Mouse (Mus musculus) heart, embryonic 11.5 days (tissue): ENCODE measurements at regions not wholly inside any gene's neighbourhood (a gene's known extent, or its start where the extent isn't known, plus 50 kb on each side); places are given as distances from the start of the nearest gene placed in this dataset.
A peak's percentile ranks its signal among the peaks of the same experiment; 100 is the strongest.
"Not testable (repeated sequence)": the region's sequence is repeated elsewhere in the genome, so short reads cannot be mapped to it uniquely, and the experiment has no call there.

Source experiments
- ATAC-seq: fragments of 200-750 bp; cut with Nextera tagmentation; replicated peaks from 2 replicates; pipeline ENCODE4 v1.8.0; 2017; ENCODE audit warnings: moderate library complexity; ENCODE audit not compliant: insufficient number of reproducible peaks, low FRiP score, low TSS enrichment
- H3K27ac ChIP-seq: fragments of 300-500 bp; sonication (generic); 2 replicates; pipeline ENCODE4 v1.5.1; 2014; ENCODE audit warnings: mild to moderate bottlenecking, low read depth, low read length
- H3K27me3 ChIP-seq: fragments of 300-500 bp; sonication (generic); 2 replicates; pipeline ENCODE4 v1.6.1; 2014; ENCODE audit warnings: mild to moderate bottlenecking, low read length, mixed read lengths; ENCODE audit not compliant: control insufficient read depth, insufficient read depth
- H3K36me3 ChIP-seq: fragments of 300-500 bp; sonication (generic); 2 replicates; pipeline ENCODE4 v1.6.1; 2014; ENCODE audit warnings: mild to moderate bottlenecking, low read length, moderate library complexity, mixed read lengths; ENCODE audit not compliant: control insufficient read depth, insufficient read depth
- H3K4me1 ChIP-seq: fragments of 300-500 bp; sonication (generic); 2 replicates; pipeline ENCODE4 v1.6.1; 2014; ENCODE audit warnings: low read length; ENCODE audit not compliant: control insufficient read depth, insufficient read depth
- H3K4me2 ChIP-seq: fragments of 300-500 bp; sonication (generic); 2 replicates; pipeline ENCODE4 v1.6.1; 2014; ENCODE audit warnings: mild to moderate bottlenecking, moderate library complexity
- H3K4me3 ChIP-seq: fragments of 300-500 bp; sonication (generic); 2 replicates; pipeline ENCODE4 v1.5.1; 2014; ENCODE audit warnings: low read depth, low read length
- H3K9ac ChIP-seq: fragments of 300-500 bp; sonication (generic); 2 replicates; pipeline ENCODE4 v1.6.1; 2014; ENCODE audit warnings: mild to moderate bottlenecking, low read depth, low read length, moderate library complexity
- H3K9me3 ChIP-seq: fragments of 300-500 bp; sonication (generic); replicated peaks from 2 replicates; pipeline ENCODE4 v1.6.1; 2016; ENCODE audit warnings: low read length; ENCODE audit not compliant: control insufficient read depth
- WGBS: fragments of 180-500 bp; shearing (Covaris S2); extraction: QIAGEN DNeasy Blood & Tissue Kit; methylation state at CpG from one replicate; pipeline ENCODE4 v1.1.7; 2014; ENCODE audit not compliant: insufficient replicate concordance; 5-methylcytosine and 5-hydroxymethylcytosine counted together

- Histone ChIP-seq H3K36me3 (no peaks in the 10 kb centered on the region), H3K4me2 (no peak overlapping the region), H3K4me1 (no peaks in the 10 kb centered on the region), H3K9ac (no peak overlapping the region), H3K9me3 (no peaks in the 10 kb centered on the region), H3K27me3 (no peaks in the 10 kb centered on the region), H3K4me3 (no peak overlapping the region), H3K27ac (no peak overlapping the region)
- 50% methylated on average over 2 of the region's 2 CpGs for WGBS
- no peak for ATAC-seq
These were observed 365.3 kb downstream of the Hdgfl1 start for GRCm38 (mm10) chr13:26404707-26405106.

GRCm38 (mm10) chr13:26387861-26388621, 381.9 kb downstream of the Hdgfl1 start:
- no peaks in the 10 kb centered on the region for H3K9me3 ChIP-seq
- H3K4me2 ChIP-seq: no peak overlapping the region
- H3K36me3 ChIP-seq: no peaks in the 10 kb centered on the region
- WGBS: 78% methylated on average over 7 of the region's 7 CpGs
- H3K27me3 ChIP-seq: no peaks in the 10 kb centered on the region
- no peak overlapping the region for H3K9ac ChIP-seq
- no peak overlapping the region for H3K27ac ChIP-seq
- H3K4me1 ChIP-seq: no peaks in the 10 kb centered on the region
- no peak overlapping the region for H3K4me3 ChIP-seq
- 0 out of 2 replicates have a peak, but pooled peaks have one; percentile 39 for ATAC-seq

- ATAC-seq: no peak
- 62% methylated on average over 2 of the region's 2 CpGs for WGBS
- Histone ChIP-seq H3K27ac (no peak overlapping the region), H3K36me3 (no peaks in the 10 kb centered on the region), H3K9me3 (no peaks in the 10 kb centered on the region), H3K4me3 (no peak overlapping the region), H3K9ac (no peak overlapping the region), H3K27me3 (no peaks in the 10 kb centered on the region), H3K4me2 (no peak overlapping the region), H3K4me1 (no peaks in the 10 kb centered on the region)
These were observed 387.3 kb downstream of the Hdgfl1 start for GRCm38 (mm10) chr13:26382631-26383030.

- no peak overlapping the region for H3K4me3 ChIP-seq
- no peak overlapping the region for H3K4me2 ChIP-seq
- H3K27ac ChIP-seq: no peak overlapping the region
- no peaks in the 10 kb centered on the region for H3K9me3 ChIP-seq
- ATAC-seq: no peak
- H3K36me3 ChIP-seq: no peaks in the 10 kb centered on the region
- no peaks in the 10 kb centered on the region for H3K4me1 ChIP-seq
- no peaks in the 10 kb centered on the region for H3K27me3 ChIP-seq
- no peak overlapping the region for H3K9ac ChIP-seq
- 66% methylated on average over 2 of the region's 2 CpGs for WGBS
These were observed 387.8 kb downstream of the Hdgfl1 start for GRCm38 (mm10) chr13:26382154-26382553.

- Histone ChIP-seq H3K27me3 (no peaks in the 10 kb centered on the region), H3K9ac (no peak overlapping the region), H3K9me3 (no peaks in the 10 kb centered on the region), H3K4me1 (no peaks in the 10 kb centered on the region), H3K4me3 (no peak overlapping the region), H3K36me3 (no peaks in the 10 kb centered on the region), H3K27ac (no peak overlapping the region), H3K4me2 (no peak overlapping the region)
- no peak for ATAC-seq
These were observed 394.4 kb downstream of the Hdgfl1 start for GRCm38 (mm10) chr13:26375546-26375945.

GRCm38 (mm10) chr13:26365911-26366310, 404.1 kb downstream of the Hdgfl1 start:
- H3K4me3 ChIP-seq, H3K27ac ChIP-seq, H3K4me1 ChIP-seq, H3K27me3 ChIP-seq, H3K9me3 ChIP-seq, H3K9ac ChIP-seq, H3K36me3 ChIP-seq, ATAC-seq, H3K4me2 ChIP-seq: not testable (repeated sequence)
- WGBS: 81% methylated on average over 6 of the region's 6 CpGs

GRCm38 (mm10) chr13:26356341-26356740, 413.6 kb downstream of the Hdgfl1 start:
- ATAC-seq: no peak
- Histone ChIP-seq H3K27me3 (no peaks in the 10 kb centered on the region), H3K9ac (no peak overlapping the region), H3K27ac (no peak overlapping the region), H3K4me1 (no peaks in the 10 kb centered on the region), H3K36me3 (no peaks in the 10 kb centered on the region), H3K4me3 (no peak overlapping the region), H3K9me3 (no peaks in the 10 kb centered on the region), H3K4me2 (no peak overlapping the region)
- WGBS: 40% methylated on average over 3 of the region's 3 CpGs

- no peak for ATAC-seq
- H3K27ac ChIP-seq: no peak overlapping the region
- H3K36me3 ChIP-seq: no peaks in the 10 kb centered on the region
- H3K9me3 ChIP-seq: no peaks in the 10 kb centered on the region
- no peaks in the 10 kb centered on the region for H3K27me3 ChIP-seq
- H3K4me1 ChIP-seq: no peaks in the 10 kb centered on the region
- H3K4me3 ChIP-seq: no peak overlapping the region
- H3K9ac ChIP-seq: no peak overlapping the region
- H3K4me2 ChIP-seq: no peak overlapping the region
These were observed 415.5 kb downstream of the Hdgfl1 start for GRCm38 (mm10) chr13:26354421-26354820.

- WGBS: 67% methylated on average over 3 of the region's 3 CpGs
- Histone ChIP-seq H3K27me3 (no peaks in the 10 kb centered on the region), H3K4me3 (no peak overlapping the region), H3K9ac (no peak overlapping the region), H3K4me2 (no peak overlapping the region), H3K4me1 (no peaks in the 10 kb centered on the region), H3K36me3 (no peaks in the 10 kb centered on the region), H3K9me3 (no peaks in the 10 kb centered on the region), H3K27ac (no peak overlapping the region)
- no peak for ATAC-seq
These were observed 419.5 kb downstream of the Hdgfl1 start for GRCm38 (mm10) chr13:26350510-26350909.
